Mouse (Mus musculus): Measurements from ENCODE around the gene Smndc1. TPM values are rescaled to one million over a fixed set of nuclear protein-coding genes. Genes with fewer than 3 reads are reported as not detected.

Smndc1 gene
- 7.1 and 7.7 TPM in 2 replicates for polyA plus RNA-seq (2012; rRNA removed)

GRCm38 (mm10) chr19:53390495-53391007 is at the start of gene Smndc1:
TSS of gene Smndc1 (minus strand) at chr19:53390578.

GRCm38 (mm10) chr19:53371666-53372065 is 18.7 kb downstream of the Smndc1 start, which contains the start of gene Gm10197:
TSS of gene Gm10197 (minus strand) at chr19:53371766.

Other genes starting within 250 kb of the Smndc1 start
- 15.1 and 17.8 TPM in 2 replicates for gene Mxi1, start 80.1 kb downstream of the Smndc1 start, polyA plus RNA-seq (2012; rRNA removed)
- gene Gm10197, start 18.8 kb downstream of the Smndc1 start, polyA plus RNA-seq (2012; rRNA removed): not detected in 2 replicates
- gene Dusp5, start 138.5 kb upstream of the Smndc1 start, polyA plus RNA-seq (2012; rRNA removed): 1.4 and 1.6 TPM in 2 replicates
- gene Nutf2-ps1, start 198.5 kb upstream of the Smndc1 start, polyA plus RNA-seq (2012; rRNA removed): 26.2 and 28.9 TPM in 2 replicates
- gene Smc3, start 209.8 kb upstream of the Smndc1 start, polyA plus RNA-seq (2012; rRNA removed): 12.9 and 15.4 TPM in 2 replicates